Mouse (Mus musculus) spleen, postnatal 10 days (tissue): ENCODE measurements at regions not wholly inside any gene's neighbourhood (a gene's known extent, or its start where the extent isn't known, plus 50 kb on each side); places are given as distances from the start of the nearest gene placed in this dataset.

Experiments used
- DNase-seq, 2 experiments: peaks; one replicate each; pipeline ENCODE4 v3.0.0; 2021 to 2022; ENCODE audit warnings: low spot score in 2 of 2

- no peak for DNase-seq
Observed at GRCm38 (mm10) chr2:72800696-72801095, 179.6 kb downstream of the Sp3 start.

GRCm38 (mm10) chr2:72813282-72813974 is 166.8 kb downstream of the Sp3 start:
- DNase-seq = no peak

- no peak for DNase-seq
Observed at GRCm38 (mm10) chr2:72825251-72825650, 155.0 kb downstream of the Sp3 start.

- DNase-seq = no peak
Observed at GRCm38 (mm10) chr2:72829139-72829538, 151.1 kb downstream of the Sp3 start.

GRCm38 (mm10) chr2:72832770-72833169 is 147.5 kb downstream of the Sp3 start:
- no peak for DNase-seq

GRCm38 (mm10) chr2:72838085-72838727 is 142.0 kb downstream of the Sp3 start:
- DNase-seq = no peak

- no peak for DNase-seq
Observed at GRCm38 (mm10) chr2:72839673-72840072, 140.6 kb downstream of the Sp3 start.

- DNase-seq = no peak
Observed at GRCm38 (mm10) chr2:72841367-72841766, 138.9 kb downstream of the Sp3 start.

GRCm38 (mm10) chr2:72843610-72844009 is 136.6 kb downstream of the Sp3 start:
- no peak for DNase-seq

- DNase-seq = no peak
Observed at GRCm38 (mm10) chr2:72849441-72850192, 130.6 kb downstream of the Sp3 start.

GRCm38 (mm10) chr2:72852509-72852908 is 127.7 kb downstream of the Sp3 start:
- DNase-seq = no peak

GRCm38 (mm10) chr2:72855276-72855970 is 124.8 kb downstream of the Sp3 start:
- DNase-seq = no peak

GRCm38 (mm10) chr2:72855971-72856755 is 124.1 kb downstream of the Sp3 start:
- DNase-seq = no peak

- no peak for DNase-seq
Observed at GRCm38 (mm10) chr2:72857377-72857776, 122.9 kb downstream of the Sp3 start.

- DNase-seq = no peak
Observed at GRCm38 (mm10) chr2:72865462-72866365, 114.5 kb downstream of the Sp3 start.

- no peak for DNase-seq
Observed at GRCm38 (mm10) chr2:72866366-72866688, 113.9 kb downstream of the Sp3 start.

- DNase-seq = no peak
Observed at GRCm38 (mm10) chr2:72868173-72868572, 112.1 kb downstream of the Sp3 start.

GRCm38 (mm10) chr2:72871836-72872235 is 108.4 kb downstream of the Sp3 start:
- no peak for DNase-seq

- DNase-seq = no peak
Observed at GRCm38 (mm10) chr2:72873948-72874347, 106.3 kb downstream of the Sp3 start.

- no peak for DNase-seq
Observed at GRCm38 (mm10) chr2:72874533-72874932, 105.7 kb downstream of the Sp3 start.
